Mouse (Mus musculus) myocyte (in vitro differentiated cells): ENCODE results near the gene Ssb.

Experiments used
- E2F4 ChIP-seq: IDR thresholded peaks from one replicate; pipeline ENCODE4 v1.6.1; 2011; ENCODE audit warnings: mild to moderate bottlenecking, control low read depth, moderate library complexity; ENCODE audit not compliant: insufficient read depth
- MAX ChIP-seq: IDR thresholded peaks from one replicate; pipeline ENCODE4 v1.6.1; 2011; ENCODE audit warnings: low read depth, mild to moderate bottlenecking, control low read depth
- MYOG ChIP-seq, 3 experiments: IDR thresholded peaks; one replicate each; pipeline ENCODE4 v1.6.1; 2011; ENCODE audit warnings: control low read depth in 2 of 3, low read depth in 2 of 3, mild to moderate bottlenecking in 2 of 3; ENCODE audit not compliant: insufficient read length in 2 of 3, control insufficient read depth in 1 of 3, insufficient read depth in 1 of 3
- POLR2A ChIP-seq: IDR thresholded peaks from one replicate; pipeline ENCODE4 v1.6.1; 2011; ENCODE audit warnings: low read depth, mild to moderate bottlenecking, control low read depth, moderate library complexity; ENCODE audit not compliant: insufficient read length
- SRF ChIP-seq: IDR thresholded peaks from one replicate; pipeline ENCODE4 v1.6.1; 2011; ENCODE audit warnings: low read depth; ENCODE audit not compliant: control insufficient read depth, insufficient read length
- TCF12 ChIP-seq: IDR thresholded peaks from one replicate; pipeline ENCODE4 v1.6.1; 2011; ENCODE audit warnings: mild to moderate bottlenecking, control low read depth; ENCODE audit not compliant: poor library complexity, insufficient read depth, severe bottlenecking
- TCF3 ChIP-seq: IDR thresholded peaks from one replicate; pipeline ENCODE4 v1.6.1; 2011; ENCODE audit warnings: low read depth, control low read depth; ENCODE audit not compliant: insufficient read length
- USF1 ChIP-seq: IDR thresholded peaks from one replicate; pipeline ENCODE4 v1.6.1; 2011; ENCODE audit warnings: low read depth, mild to moderate bottlenecking, control low read depth, moderate library complexity

GRCm38 (mm10) chr2:69897618-69898575 is 36.5 kb downstream of the Ssb start:
- peak; percentile 32 for TF ChIP-seq POLR2A
- TF ChIP-seq MYOG (IDR thresholded peaks at IDR 0.05; ENCODE audit: control insufficient read depth in 1 of 3, insufficient read depth in 1 of 3, insufficient read length in 2 of 3, low read depth in 2 of 3): peak in 1 of 3 experiments; percentile 21
- TF ChIP-seq SRF: no peak
- TF ChIP-seq TCF3: no peak
- no peak for TF ChIP-seq E2F4
- TF ChIP-seq TCF12: no peak
- TF ChIP-seq MAX: no peak
- no peak for TF ChIP-seq USF1
